20 mouse cellular contexts compared by ENCODE assay signal in genomic region chr11:96200183-96200655, GRCm38 (mm10). TPM values are rescaled to one million over a fixed set of nuclear protein-coding genes. Genes with fewer than 3 reads are reported as not detected.
DNase-seq lines count a peak whose midpoint lies in the region; ATAC-seq and TF ChIP-seq lines count a peak whose summit lies in the region.
"Had no signal": no experiment of that assay in that cellular context is flagged by ENCODE, and none has a peak within 500 bp of the region (broad histone marks: within the 10 kb centered on the region; RNA-seq: fewer than 3 reads in every experiment).

No protein-coding gene starts in this region.

- peaks cover 100% of the 10 kb centered on the region for H3K27me3 ChIP-seq in midbrain, embryonic 11.5 days (ENCODE audit: control insufficient read depth, insufficient read depth, low read length)
- peaks cover 80% of the 10 kb centered on the region for H3K27me3 ChIP-seq in midbrain, embryonic 16.5 days (ENCODE audit: control insufficient read depth, insufficient read depth, low read depth, low read length)
- H3K27me3 ChIP-seq in CH12.LX (replicated peaks) = no peaks in the 10 kb centered on the region
- H3K27me3 ChIP-seq in embryonic facial prominence, embryonic 10.5 days (replicated peaks; ENCODE audit: low read depth, poor library complexity, severe bottlenecking) = peaks cover 100% of the 10 kb centered on the region

- H3K9ac ChIP-seq in midbrain, embryonic 11.5 days (ENCODE audit: low read length) = no peak overlapping the region
- no peak overlapping the region for H3K9ac ChIP-seq in midbrain, embryonic 16.5 days (ENCODE audit: low read depth, low read length)
- H3K9ac ChIP-seq in CH12.LX (ENCODE audit: insufficient read depth, low read depth) = peak overlapping the region; percentile 64
- H3K9ac ChIP-seq: embryonic facial prominence, embryonic 13.5 days; liver, embryonic 14.5 days had no signal

- WGBS in midbrain, embryonic 11.5 days = under 1% methylated on average over 14 of the region's 14 CpGs
- WGBS in midbrain, embryonic 16.5 days = 3% methylated on average over 14 of the region's 14 CpGs
- WGBS in embryonic facial prominence, embryonic 10.5 days = 1% methylated on average over 14 of the region's 14 CpGs

- no peak for TF ChIP-seq CTCF in CH12.LX (conservative IDR thresholded peaks at IDR 0.05 in 1 of 2, IDR thresholded peaks at IDR 0.05 in 1 of 2; ENCODE audit: low read depth in 2 of 2, low read length in 2 of 2)

- ATAC-seq in midbrain, embryonic 11.5 days (ENCODE audit: low FRiP score) = no peak
- no peak for ATAC-seq in midbrain, embryonic 16.5 days
- ATAC-seq in megakaryocyte-erythroid progenitor cell, adult 5-6 weeks (replicated peaks; ENCODE audit: low FRiP score, low TSS enrichment, poor library complexity, severe bottlenecking) = no peak
- ATAC-seq in cerebellum, adult (ENCODE audit: insufficient number of reproducible peaks, low FRiP score, low TSS enrichment) = no peak
- ATAC-seq: lung, postnatal 0 days had no signal

- no peak overlapping the region for H3K27ac ChIP-seq in midbrain, embryonic 11.5 days (ENCODE audit: low read depth, low read length)
- H3K27ac ChIP-seq in midbrain, embryonic 16.5 days (ENCODE audit: low read length) = no peak overlapping the region
- peak overlapping the region; percentile 14; the same call in 1 of the 2 replicates for H3K27ac ChIP-seq in CH12.LX (ENCODE audit: insufficient read depth, low read depth)
- H3K27ac ChIP-seq in embryonic facial prominence, embryonic 10.5 days (replicated peaks) = no peak overlapping the region
- H3K27ac ChIP-seq: embryonic facial prominence, embryonic 13.5 days; liver, embryonic 14.5 days had no signal

- no peak for TF ChIP-seq EP300 in CH12.LX (IDR thresholded peaks at IDR 0.05; ENCODE audit: low read length)

- no peak overlapping the region for H3K4me3 ChIP-seq in midbrain, embryonic 11.5 days (ENCODE audit: low read depth, low read length)
- H3K4me3 ChIP-seq in midbrain, embryonic 16.5 days (ENCODE audit: low read depth, low read length) = no peak overlapping the region
- peak overlapping the region; percentile 58 to 69 (median 60) for H3K4me3 ChIP-seq in CH12.LX (replicated peaks in 1 of 3; ENCODE audit: low read depth in 2 of 3, low read length in 2 of 3, poor library complexity in 1 of 3)
- no peak overlapping the region for H3K4me3 ChIP-seq in embryonic facial prominence, embryonic 10.5 days
- H3K4me3 ChIP-seq: embryonic facial prominence, embryonic 13.5 days had no signal

- H3K4me2 ChIP-seq in midbrain, embryonic 11.5 days = no peak overlapping the region
- H3K4me2 ChIP-seq in midbrain, embryonic 16.5 days (ENCODE audit: low read length) = no peak overlapping the region
- H3K4me2 ChIP-seq in CH12.LX (ENCODE audit: insufficient read depth, low read depth, poor library complexity, severe bottlenecking) = peak overlapping the region; percentile 98
- H3K4me2 ChIP-seq: embryonic facial prominence, embryonic 13.5 days; heart, embryonic 11.5 days had no signal

- no peaks in the 10 kb centered on the region for H3K79me2 ChIP-seq in CH12.LX (replicated peaks; ENCODE audit: control insufficient read depth, extremely low read depth, insufficient read depth, poor library complexity, severe bottlenecking)

- H3K36me3 ChIP-seq in midbrain, embryonic 11.5 days (ENCODE audit: control insufficient read depth, insufficient read depth, low read length) = no peaks in the 10 kb centered on the region
- no peaks in the 10 kb centered on the region for H3K36me3 ChIP-seq in midbrain, embryonic 16.5 days (ENCODE audit: control insufficient read depth, insufficient read depth, low read length)
- H3K36me3 ChIP-seq in CH12.LX (replicated peaks in 1 of 2; ENCODE audit: control insufficient read depth in 1 of 2, insufficient read depth in 1 of 2, low read length in 1 of 2) = peaks cover 0 to 22% of the 10 kb centered on the region in 2 experiments
- H3K36me3 ChIP-seq in embryonic facial prominence, embryonic 10.5 days (replicated peaks) = no peaks in the 10 kb centered on the region
- H3K36me3 ChIP-seq: embryonic facial prominence, embryonic 13.5 days had no signal

- dilution Hi-C loops in CH12.LX (cut with MboI; ENCODE audit: extremely low pct_ligation_motif_present, extremely low pct_unique_long_range_greater_than_20kb, low sequenced_read_pairs) = no loop called here

- peak; percentile 31 for DNase-seq in embryo, embryonic 9.5 days (ENCODE audit: extremely low spot score)
- no peak for DNase-seq in embryo, embryonic 10 days (ENCODE audit: low spot score)
- DNase-seq in midbrain, embryonic 11.5 days (ENCODE audit: low spot score, missing footprints) = peak; percentile 90
- peak; percentile 79 for DNase-seq in CH12.LX (ENCODE audit: extremely low read depth)
- peak; percentile 32 for DNase-seq in embryonic facial prominence, embryonic 10.5 days (ENCODE audit: low spot score)
- DNase-seq: cerebellum, postnatal 36 days; gastrocnemius, postnatal 25 days; heart, postnatal 36 days; layer of hippocampus, postnatal 36 days had no signal

- TF ChIP-seq POLR2A in CH12.LX (IDR thresholded peaks at IDR 0.05; ENCODE audit: low read depth, low read length) = no peak

- TF ChIP-seq RAD21 in CH12.LX (IDR thresholded peaks at IDR 0.05; ENCODE audit: low read depth, low read length) = no peak

- no peaks in the 10 kb centered on the region for H3K4me1 ChIP-seq in midbrain, embryonic 11.5 days (ENCODE audit: control insufficient read depth, insufficient read depth, low read length)
- H3K4me1 ChIP-seq in midbrain, embryonic 16.5 days (ENCODE audit: control insufficient read depth, insufficient read depth, low read length) = no peaks in the 10 kb centered on the region
- H3K4me1 ChIP-seq in CH12.LX (ENCODE audit: control insufficient read depth in 1 of 2, insufficient read depth in 2 of 2) = peaks cover 0 to 41% of the 10 kb centered on the region in 2 experiments; a peak in 2 of 4 replicates
- 0 out of 2 replicates have a peak, but pooled peaks cover 3% of the 10 kb centered on the region for H3K4me1 ChIP-seq in embryonic facial prominence, embryonic 10.5 days
- H3K4me1 ChIP-seq: embryonic facial prominence, embryonic 13.5 days had no signal

- no peaks in the 10 kb centered on the region for H3K9me3 ChIP-seq in midbrain, embryonic 11.5 days (ENCODE audit: control insufficient read depth, low read length)
- H3K9me3 ChIP-seq in midbrain, embryonic 16.5 days (replicated peaks; ENCODE audit: control insufficient read depth, low read length, poor library complexity, severe bottlenecking) = no peaks in the 10 kb centered on the region
- H3K9me3 ChIP-seq in CH12.LX (replicated peaks; ENCODE audit: low read length) = no peaks in the 10 kb centered on the region
- no peaks in the 10 kb centered on the region for H3K9me3 ChIP-seq in embryonic facial prominence, embryonic 10.5 days
- H3K9me3 ChIP-seq: embryonic facial prominence, embryonic 13.5 days; megakaryocyte, embryonic 14.5 days had no signal

- in situ Hi-C loops in CH12.LX (cut with MboI; ENCODE audit: low pct_ligation_motif_present, low pct_unique_long_range_greater_than_20kb, low sequenced_read_pairs) = no loop called here

TF ChIP-seq in CH12.LX, 34 proteins besides CTCF, POLR2A, EP300 and RAD21:
- 0 out of 2 replicates have a peak, but pooled peaks have one; percentile 8 for TF ChIP-seq NRF1 (IDR thresholded peaks at IDR 0.05; ENCODE audit: low read depth, low read length)
- TF ChIP-seq TBP (conservative IDR thresholded peaks at IDR 0.05; ENCODE audit: low read depth, low read length) = no peak
- peak; percentile 74 for TF ChIP-seq CHD2 (IDR thresholded peaks at IDR 0.05; ENCODE audit: low read length)
- 0 out of 2 replicates have a peak, but pooled peaks have one; percentile 11 for TF ChIP-seq MAZ (IDR thresholded peaks at IDR 0.05; ENCODE audit: low read depth, low read length)
- TF ChIP-seq USF2 (conservative IDR thresholded peaks at IDR 0.05; ENCODE audit: low read depth, low read length) = no peak
- no peak for TF ChIP-seq MXI1 (IDR thresholded peaks at IDR 0.05; ENCODE audit: low read depth, low read length)
- TF ChIP-seq SMC3 (IDR thresholded peaks at IDR 0.05; ENCODE audit: low read depth, low read length) = no peak
- no peak for TF ChIP-seq USF1 (IDR thresholded peaks at IDR 0.05; ENCODE audit: low read depth, low read length)
- TF ChIP-seq UBTF (IDR thresholded peaks at IDR 0.05; ENCODE audit: low read depth, low read length) = no peak
TF ChIP-seq in CH12.LX: peak in this region for 3.

RNA-seq across cellular contexts. Expression of gene Hoxb13, which starts 6.1 kb away (rescaled TPM):
- polyA plus RNA-seq in midbrain, embryonic 11.5 days (2014; fragmentation: Nextera tagmentation; extraction: Ambion mirVana) = not detected in 2 replicates
- polyA plus RNA-seq in midbrain, embryonic 16.5 days (2015; fragmentation: Nextera tagmentation; extraction: Ambion mirVana) = not detected in 2 replicates
- total RNA-seq in CH12.LX (2012; rRNA removed) (0.08 TPM in 2 replicates), CH12.LX (2014; rRNA removed) (not detected in 2 replicates)
- 0.15 TPM in 1 of 2 replicates, not detected in the other for polyA plus RNA-seq in CH12.LX (2012; ENCODE audit: insufficient read length, low read depth)
- polyA plus RNA-seq in embryonic facial prominence, embryonic 10.5 days (2016; fragmentation: Nextera tagmentation; extraction: Ambion mirVana) = not detected in 2 replicates
- not detected in 2 replicates for total RNA-seq in megakaryocyte-erythroid progenitor cell, adult 5-6 weeks (2014; fragmentation: Nextera tagmentation)
- not detected in 2 replicates for total RNA-seq in megakaryocyte-erythroid progenitor cell, adult 5-6 weeks (2017)
- total RNA-seq: gastrocnemius, postnatal 25 days; heart, postnatal 36 days; layer of hippocampus, postnatal 36 days; left cerebral cortex, postnatal 36 days; monocyte, adult 5-6 weeks had no signal
- polyA plus RNA-seq: embryonic facial prominence, embryonic 13.5 days; heart, embryonic 11.5 days; large intestine, adult 2 months; liver, embryonic 14.5 days; lung, postnatal 0 days had no signal

Comparison
In these comparisons a context has a peak if more than half of its experiments do, and no peak if none do; other contexts are left out.
1. H3K4me3 ChIP-seq: peak in CH12.LX (3 of 3); none in midbrain, embryonic 11.5 days (single experiment), midbrain, embryonic 16.5 days (single experiment) and embryonic facial prominence, embryonic 10.5 days (single experiment).